Mouse (Mus musculus) CD4-positive, CD25-positive, alpha-beta regulatory T cell (primary cell): ENCODE data around the gene Rab5if. TPM values are rescaled to one million over a fixed set of nuclear protein-coding genes. Genes with fewer than 3 reads are reported as not detected.

Source experiments
- polyA plus RNA-seq: library from polyadenylated mRNA; unstranded; fragments of 100-300 nt; shearing (Covaris generic); gene quantifications from one replicate; pipeline ENCODE4 v1.2.1, GENCODE M21; 2017

Gene Rab5if
- polyA plus RNA-seq: 126 TPM

DNA sequence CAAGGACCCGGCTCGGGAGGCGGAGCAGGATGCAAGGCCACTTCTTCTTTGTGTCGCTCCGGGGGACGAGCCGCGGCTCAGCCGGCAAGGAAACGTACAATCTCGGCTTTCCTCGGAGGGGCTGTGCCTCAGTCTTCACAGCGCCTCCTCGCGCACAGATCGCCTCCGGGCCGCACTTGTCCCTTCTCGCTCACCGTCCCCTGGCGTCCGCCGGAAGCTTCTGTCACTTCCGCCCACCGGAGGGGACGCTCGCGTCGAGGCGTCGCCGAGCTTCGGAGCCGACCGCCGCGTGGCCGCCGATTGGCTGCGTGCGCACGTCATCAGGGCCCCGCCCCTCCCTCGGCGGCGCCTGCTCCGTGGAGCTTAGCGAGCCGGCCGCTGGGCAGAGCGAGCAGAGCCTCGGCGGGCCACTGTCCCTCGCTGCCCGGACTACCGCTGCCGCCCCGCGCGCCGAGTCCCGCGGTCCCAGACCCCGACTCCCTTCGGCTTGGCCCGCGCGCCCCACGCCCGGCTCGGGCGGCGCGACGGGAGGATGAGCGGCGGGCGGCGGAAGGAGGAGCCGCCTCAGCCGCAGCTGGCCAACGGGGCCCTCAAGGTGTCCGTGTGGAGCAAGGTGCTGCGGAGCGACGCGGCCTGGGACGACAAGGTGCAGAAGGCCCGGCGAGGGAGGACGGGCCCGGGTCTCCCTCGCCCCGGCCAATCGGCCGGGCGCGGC lies at the start of gene Rab5if:
Gene Rab5if, plus strand, starts transcription at position 357 of the 715 bp plus-strand sequence.

DNA sequence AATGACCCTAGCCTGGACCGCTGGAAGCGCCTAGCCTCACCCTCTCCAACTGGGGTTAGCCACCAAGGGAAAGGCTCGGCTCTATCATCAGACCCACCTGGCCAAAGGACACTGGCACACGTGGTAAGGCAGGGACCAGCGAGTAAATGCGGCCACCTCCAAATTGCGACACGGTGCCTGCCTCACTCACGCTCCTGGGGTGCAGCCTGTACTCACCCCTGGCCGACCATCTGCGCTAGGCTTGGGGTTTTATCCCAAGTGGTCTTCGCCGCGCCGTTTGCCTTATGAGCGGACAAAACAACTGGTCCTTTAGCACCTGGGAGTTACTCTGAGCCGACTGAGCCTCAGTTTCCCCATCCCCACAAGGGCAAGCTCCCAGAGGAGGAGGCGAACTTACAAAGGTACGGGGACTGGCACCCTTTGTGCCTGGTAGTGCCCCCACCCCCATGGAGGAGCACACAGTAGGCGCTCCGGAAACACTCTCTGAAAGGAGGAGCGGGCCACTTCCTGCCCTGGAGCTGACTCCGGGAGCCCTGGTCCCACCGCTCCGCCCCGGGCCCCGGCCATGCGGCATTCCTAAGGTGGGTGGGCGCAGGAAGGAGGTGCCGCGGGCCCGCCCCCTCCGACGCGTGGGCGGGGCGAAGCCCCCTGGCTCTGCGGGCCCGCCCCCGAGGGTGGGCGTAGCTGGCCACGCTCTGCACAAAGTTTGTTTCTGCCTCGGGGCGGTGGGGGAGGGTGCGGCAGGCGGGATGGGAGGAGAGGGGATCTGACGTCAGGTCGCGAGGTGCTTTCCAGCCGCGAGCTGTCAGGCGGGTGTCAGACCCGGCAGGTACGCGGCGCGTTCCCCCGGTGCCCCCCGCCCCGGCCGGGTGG lies 23.4 kb upstream of the Rab5if start, which contains the start of gene Tgif2:
Gene Tgif2, plus strand, starts transcription at position 689 of the 873 bp plus-strand sequence.

DNA sequence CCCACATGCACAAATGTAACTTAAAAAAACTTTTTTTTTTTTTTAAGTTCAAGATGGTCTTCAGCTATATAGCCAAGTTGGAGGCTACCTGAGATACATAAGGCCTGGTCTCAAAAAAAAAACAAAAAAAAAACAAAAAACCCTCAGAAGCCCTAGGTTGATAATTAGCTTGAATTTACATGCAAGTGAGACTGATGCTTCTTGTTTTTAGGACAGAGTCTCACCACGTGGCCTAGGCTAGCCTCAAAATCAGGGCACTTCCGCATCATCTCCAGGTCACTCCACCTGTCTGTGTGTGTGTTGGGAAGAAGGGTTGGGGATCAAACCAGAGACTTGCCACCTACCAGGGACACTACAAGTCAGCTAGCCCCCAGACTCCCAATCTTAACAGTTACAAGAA lies 5.1 kb upstream of the Rab5if start, which contains the start of gene 4930518I15Rik:
Gene 4930518I15Rik, minus strand, starts transcription at position 112 of the 400 bp plus-strand sequence.

DNA sequence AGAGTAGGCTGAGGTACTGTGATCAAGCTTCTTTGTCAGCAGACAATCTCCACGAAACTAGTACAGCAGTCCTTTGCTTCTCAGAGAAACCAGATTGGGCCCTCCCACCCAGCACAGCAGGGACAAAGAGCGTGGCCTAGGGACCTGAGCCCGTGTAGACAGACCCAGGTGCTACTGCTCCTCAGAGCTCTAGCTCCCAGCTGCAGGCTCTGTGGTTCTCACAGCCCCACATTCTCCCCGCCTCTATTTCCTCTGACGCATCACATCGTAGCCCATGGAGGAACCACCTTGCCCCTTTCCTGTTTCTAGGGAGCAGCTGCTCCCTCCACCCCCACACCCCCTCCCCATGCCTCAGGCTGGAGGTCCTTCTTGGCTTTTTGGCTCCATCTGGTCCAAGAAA lies 24.1 kb downstream of the Rab5if start, which contains the start of gene Sla2:
Gene Sla2, minus strand, starts transcription at position 176 of the 400 bp plus-strand sequence.

Other genes starting within 250 kb of the Rab5if start
- gene Dlgap4, start 249.4 kb upstream of the Rab5if start, polyA plus RNA-seq: 107 TPM
- gene Myl9, start 87.7 kb upstream of the Rab5if start, polyA plus RNA-seq: not detected
- 14.9 TPM for gene Tgif2, start 23.1 kb upstream of the Rab5if start, polyA plus RNA-seq
- 5.1 TPM for gene 4930518I15Rik, start 5.2 kb upstream of the Rab5if start, polyA plus RNA-seq
- gene Sla2, start 24.1 kb downstream of the Rab5if start, polyA plus RNA-seq: 63.0 TPM
- gene Ndrg3, start 128.9 kb downstream of the Rab5if start, polyA plus RNA-seq: 189 TPM
- gene Dsn1, start 144.0 kb downstream of the Rab5if start, polyA plus RNA-seq: 14.5 TPM
- gene Soga1, start 216.1 kb downstream of the Rab5if start, polyA plus RNA-seq: 0.02 TPM
- gene Tldc2, start 223.9 kb downstream of the Rab5if start, polyA plus RNA-seq: not detected